Mouse (Mus musculus) leukemia stem cell, adult 10-12 weeks (primary cell): Measurements from ENCODE around the gene Prkcsh. TPM values are rescaled to one million over a fixed set of nuclear protein-coding genes. Genes with fewer than 3 reads are reported as not detected.

Experiments
- polyA plus RNA-seq: library from polyadenylated mRNA; stranded (reverse); fragments of >175 nt; gene quantifications from 2 replicates; pipeline ENCODE4 v1.2.3, GENCODE M21; 2012; ENCODE audit warnings: low replicate concordance

The Prkcsh gene
- polyA plus RNA-seq = 89.7 and 142 TPM in 2 replicates

GRCm38 (mm10) chr9:22002194-22003162, at the start of gene Prkcsh, which contains the start of gene Ccdc151:
Prkcsh (plus strand) TSS chr9:22002806.
Ccdc151 (minus strand) TSS chr9:22002634.

GRCm38 (mm10) chr9:21955570-21956281, 46.9 kb upstream of the Prkcsh start, which contains the start of gene Swsap1:
Swsap1 (plus strand) TSS chr9:21955755.

GRCm38 (mm10) chr9:21963417-21963816, 39.2 kb upstream of the Prkcsh start, which contains the start of gene Epor:
Epor (minus strand) TSS chr9:21963506.

GRCm38 (mm10) chr9:21989230-21990110, 13.1 kb upstream of the Prkcsh start, which contains the start of gene Rgl3:
Rgl3 (minus strand) TSS chr9:21989446.

GRCm38 (mm10) chr9:22051958-22052254, 49.3 kb downstream of the Prkcsh start, which contains the start of gene Elavl3:
Elavl3 (minus strand) TSS chr9:22052023.

Other genes starting within 250 kb of the Prkcsh start
- 66.2 and 67.6 TPM in 2 replicates for gene Spc24, start 242.5 kb upstream of the Prkcsh start, polyA plus RNA-seq
- 0.86 and 1.6 TPM in 2 replicates for gene Kank2, start 204.1 kb upstream of the Prkcsh start, polyA plus RNA-seq
- gene Angptl8, start 167.3 kb upstream of the Prkcsh start, polyA plus RNA-seq = not detected in 2 replicates
- gene Dock6, start 150.2 kb upstream of the Prkcsh start, polyA plus RNA-seq = 4.1 and 4.6 TPM in 2 replicates
- gene Rab3d, start 84.6 kb upstream of the Prkcsh start, polyA plus RNA-seq = 2.8 and 3.1 TPM in 2 replicates
- 0.15 and 0.30 TPM in 2 replicates for gene Ccdc159, start 75.3 kb upstream of the Prkcsh start, polyA plus RNA-seq
- gene Tmem205, start 75.2 kb upstream of the Prkcsh start, polyA plus RNA-seq = 7.7 and 9.7 TPM in 2 replicates
- 2.7 and 3.5 TPM in 2 replicates for gene Plppr2, start 65.8 kb upstream of the Prkcsh start, polyA plus RNA-seq
- gene Swsap1, start 47.1 kb upstream of the Prkcsh start, polyA plus RNA-seq = 5.8 and 8.2 TPM in 2 replicates
- gene Epor, start 39.3 kb upstream of the Prkcsh start, polyA plus RNA-seq = 411 and 740 TPM in 2 replicates
- gene Rgl3, start 13.4 kb upstream of the Prkcsh start, polyA plus RNA-seq = 3.8 and 4.2 TPM in 2 replicates
- gene Ccdc151, start 172 bp upstream of the Prkcsh start, polyA plus RNA-seq = not detected in 2 replicates
- gene Elavl3, start 49.2 kb downstream of the Prkcsh start, polyA plus RNA-seq = 0.05 TPM in 1 of 2 replicates, not detected in the other
- gene Gm49318, start 68.5 kb downstream of the Prkcsh start, polyA plus RNA-seq = not detected in 2 replicates
- gene Zfp653, start 68.6 kb downstream of the Prkcsh start, polyA plus RNA-seq = 19.9 and 36.2 TPM in 2 replicates
- gene Ecsit, start 82.6 kb downstream of the Prkcsh start, polyA plus RNA-seq = 15.6 and 32.9 TPM in 2 replicates
- not detected in 2 replicates for gene Cnn1, start 96.4 kb downstream of the Prkcsh start, polyA plus RNA-seq
- 20.8 and 209 TPM in 2 replicates for gene Elof1, start 114.4 kb downstream of the Prkcsh start, polyA plus RNA-seq
- 101 and 225 TPM in 2 replicates for gene Acp5, start 132.9 kb downstream of the Prkcsh start, polyA plus RNA-seq
- 38.8 and 41.8 TPM in 2 replicates for gene Pigyl, start 154.0 kb downstream of the Prkcsh start, polyA plus RNA-seq
- not detected in 2 replicates for gene Zfp872, start 185.3 kb downstream of the Prkcsh start, polyA plus RNA-seq
- gene Zfp809, start 222.9 kb downstream of the Prkcsh start, polyA plus RNA-seq = 4.1 and 5.4 TPM in 2 replicates